Mouse (Mus musculus): ENCODE measurements around the gene Lrrfip1. TPM values are rescaled to one million over a fixed set of nuclear protein-coding genes. Genes with fewer than 3 reads are reported as not detected.

The Lrrfip1 gene
- total RNA-seq, 2 experiments from 2014 or later: 71.4 to 75.1 TPM

DNA sequence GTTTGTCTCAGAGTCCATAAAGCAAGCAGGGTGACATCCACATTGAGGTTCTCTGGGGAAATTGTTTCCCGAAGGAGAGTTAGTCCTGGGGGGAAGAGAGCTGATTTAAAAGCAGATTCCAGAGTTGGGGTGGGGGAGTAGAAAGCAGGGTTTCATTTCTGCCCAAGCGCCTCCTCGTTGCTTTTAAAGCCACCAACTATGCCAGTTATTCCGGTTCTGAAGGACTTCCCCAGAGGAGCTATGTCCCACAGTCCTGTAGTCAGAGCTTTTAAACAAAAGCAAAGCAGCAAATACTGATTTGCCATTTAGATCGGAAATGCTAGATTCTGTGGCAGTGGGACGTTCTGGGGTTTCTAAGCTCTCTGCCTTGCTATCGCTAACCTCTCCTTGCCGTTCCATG is 79.4 kb downstream of the Lrrfip1 start:
- no peak overlapping the region for H3K27ac ChIP-seq
- TF ChIP-seq CTCF (IDR thresholded peaks at IDR 0.05): no peak
- intact Hi-C loops (cut with DNase I): no loop called here
- H3K4me3 ChIP-seq: no peak overlapping the region
- DNase-seq (ENCODE audit: extremely low spot score in 1 of 2, low spot score in 2 of 2): no peak

DNA sequence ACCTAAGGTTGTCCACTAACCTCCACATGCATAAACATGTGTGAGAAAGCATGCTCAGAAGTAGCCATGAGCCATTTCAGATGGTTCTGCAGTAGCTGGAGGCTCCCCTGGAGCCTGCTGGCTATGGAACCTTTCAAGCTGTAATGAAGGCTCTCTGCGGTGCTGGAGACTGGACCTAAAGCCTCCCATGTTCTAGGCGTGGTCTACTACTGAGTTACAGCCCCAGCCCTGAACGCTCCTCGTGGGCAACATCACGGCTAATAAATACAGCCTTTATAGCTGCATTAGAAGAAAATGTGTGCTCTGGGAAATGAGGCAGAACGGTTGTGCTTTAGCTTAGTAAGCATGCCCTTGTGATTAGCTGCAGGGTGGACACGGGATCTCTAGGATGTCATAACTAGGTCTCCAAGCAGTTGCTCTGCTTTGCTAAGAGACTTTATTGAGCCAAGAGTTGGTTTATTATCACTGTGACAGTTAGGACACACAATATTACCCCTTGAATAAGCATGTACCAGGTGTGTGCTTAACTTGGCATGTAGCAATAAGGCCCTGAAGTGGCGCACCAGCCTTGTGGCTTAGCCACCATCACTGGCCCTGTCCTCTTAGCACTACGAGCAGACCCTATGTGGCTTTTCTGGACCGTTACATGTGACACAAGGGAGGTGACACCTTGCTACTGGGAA is 81.3 kb downstream of the Lrrfip1 start:
- H3K27ac ChIP-seq: no peak overlapping the region
- intact Hi-C loops (cut with DNase I): no loop called here
- no peak for TF ChIP-seq CTCF (IDR thresholded peaks at IDR 0.05)
- no peak overlapping the region for H3K4me3 ChIP-seq
- DNase-seq (ENCODE audit: extremely low spot score in 1 of 2, low spot score in 2 of 2): no peak

- intact Hi-C loops (cut with DNase I): no loop called here
- Histone ChIP-seq H3K4me3 (no peak overlapping the region), H3K27ac (no peak overlapping the region)
- no peak for DNase-seq (ENCODE audit: extremely low spot score in 1 of 2, low spot score in 2 of 2)
- no peak; the same call in none of the 2 replicates for TF ChIP-seq CTCF (IDR thresholded peaks at IDR 0.05)
These were observed 81.8 kb downstream of the Lrrfip1 start for GRCm38 (mm10) chr1:91080423-91080749.

GRCm38 (mm10) chr1:91084374-91084773 is 85.8 kb downstream of the Lrrfip1 start:
- no peak for DNase-seq (ENCODE audit: extremely low spot score in 1 of 2, low spot score in 2 of 2)
- no peak overlapping the region for H3K27ac ChIP-seq
- no peak for TF ChIP-seq CTCF (IDR thresholded peaks at IDR 0.05)
- intact Hi-C loops (cut with DNase I): no loop called here
- H3K4me3 ChIP-seq: no peak overlapping the region

GRCm38 (mm10) chr1:91085009-91085408 is 86.5 kb downstream of the Lrrfip1 start:
- Histone ChIP-seq H3K27ac (no peak overlapping the region), H3K4me3 (no peak overlapping the region)
- no peak for TF ChIP-seq CTCF (IDR thresholded peaks at IDR 0.05)
- intact Hi-C loops (cut with DNase I): no loop called here
- DNase-seq (ENCODE audit: extremely low spot score in 1 of 2, low spot score in 2 of 2): no peak

DNA sequence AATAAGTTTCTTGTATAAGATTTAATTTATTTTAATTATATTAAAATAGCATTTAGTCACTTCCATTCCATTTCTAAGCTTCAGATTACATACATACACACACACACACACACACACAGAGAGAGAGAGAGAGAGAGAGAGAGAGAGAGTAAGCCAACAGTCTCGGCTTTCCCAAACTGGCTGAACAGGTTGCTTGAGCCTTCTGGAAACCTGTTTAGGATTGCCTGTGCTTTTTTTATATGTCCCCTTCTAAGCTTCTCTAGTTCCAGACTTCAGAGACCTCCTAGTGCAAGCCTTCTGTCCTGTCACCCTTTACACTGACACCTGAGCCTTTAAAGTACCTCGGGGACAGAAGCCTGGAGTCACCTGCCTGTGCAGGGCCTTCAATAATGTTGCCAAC is 87.1 kb downstream of the Lrrfip1 start:
- DNase-seq (ENCODE audit: extremely low spot score in 1 of 2, low spot score in 2 of 2): no peak
- TF ChIP-seq CTCF (IDR thresholded peaks at IDR 0.05): no peak
- peak overlapping the region; percentile 67 for H3K27ac ChIP-seq
- intact Hi-C loops (cut with DNase I): loop anchor here (2.0 kb wide), 1 partner anchor 111 kb away; no protein-coding TSS in a partner anchor
- no peak overlapping the region for H3K4me3 ChIP-seq

GRCm38 (mm10) chr1:91086325-91086724 is 87.8 kb downstream of the Lrrfip1 start:
- DNase-seq (ENCODE audit: extremely low spot score in 1 of 2, low spot score in 2 of 2): peak in 1 of 2 experiments; percentile 32
- peak overlapping the region; percentile 67; the same call in 1 of the 2 replicates for H3K27ac ChIP-seq
- no peak for TF ChIP-seq CTCF (IDR thresholded peaks at IDR 0.05)
- no peak overlapping the region for H3K4me3 ChIP-seq
- intact Hi-C loops (cut with DNase I): loop anchor here (2.0 kb wide), 1 partner anchor 112 kb away; no protein-coding TSS in a partner anchor

GRCm38 (mm10) chr1:91086748-91087147 is 88.2 kb downstream of the Lrrfip1 start:
- Histone ChIP-seq H3K4me3 (no peak overlapping the region), H3K27ac (peak overlapping the region; percentile 37; the same call in 1 of the 2 replicates)
- no peak for DNase-seq (ENCODE audit: extremely low spot score in 1 of 2, low spot score in 2 of 2)
- TF ChIP-seq CTCF (IDR thresholded peaks at IDR 0.05): no peak
- intact Hi-C loops (cut with DNase I): loop anchor here (2.0 kb wide), 1 partner anchor 112 kb away; no protein-coding TSS in a partner anchor

- TF ChIP-seq CTCF (IDR thresholded peaks at IDR 0.05): no peak
- peak overlapping the region; percentile 59; the same call in 1 of the 2 replicates for H3K27ac ChIP-seq
- intact Hi-C loops (cut with DNase I): no loop called here
- no peak overlapping the region for H3K4me3 ChIP-seq
- DNase-seq (ENCODE audit: extremely low spot score in 1 of 2, low spot score in 2 of 2): no peak
These were observed 89.5 kb downstream of the Lrrfip1 start for GRCm38 (mm10) chr1:91088027-91088426.

DNA sequence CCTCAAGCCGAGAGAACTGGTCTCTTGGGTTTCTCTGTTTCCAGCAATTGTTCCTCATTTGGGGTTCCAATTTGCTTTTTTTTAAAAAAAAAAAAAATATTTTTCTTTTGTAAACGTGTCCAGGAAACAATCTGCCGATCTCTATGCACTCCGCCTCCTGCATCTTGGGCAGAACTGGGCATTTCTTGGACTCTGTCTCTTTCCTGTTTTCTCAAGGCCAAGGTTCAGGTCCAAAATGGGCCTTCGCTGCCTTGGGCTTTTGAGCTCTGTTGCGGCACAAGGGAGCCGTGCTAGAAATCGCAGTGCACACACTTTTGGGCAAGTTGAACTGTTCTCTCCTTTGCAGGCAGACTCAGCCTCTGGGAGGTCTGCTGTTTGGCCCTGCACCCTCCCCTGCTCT is 90.4 kb downstream of the Lrrfip1 start:
- no peak for DNase-seq (ENCODE audit: extremely low spot score in 1 of 2, low spot score in 2 of 2)
- TF ChIP-seq CTCF (IDR thresholded peaks at IDR 0.05): no peak
- intact Hi-C loops (cut with DNase I): no loop called here

DNA sequence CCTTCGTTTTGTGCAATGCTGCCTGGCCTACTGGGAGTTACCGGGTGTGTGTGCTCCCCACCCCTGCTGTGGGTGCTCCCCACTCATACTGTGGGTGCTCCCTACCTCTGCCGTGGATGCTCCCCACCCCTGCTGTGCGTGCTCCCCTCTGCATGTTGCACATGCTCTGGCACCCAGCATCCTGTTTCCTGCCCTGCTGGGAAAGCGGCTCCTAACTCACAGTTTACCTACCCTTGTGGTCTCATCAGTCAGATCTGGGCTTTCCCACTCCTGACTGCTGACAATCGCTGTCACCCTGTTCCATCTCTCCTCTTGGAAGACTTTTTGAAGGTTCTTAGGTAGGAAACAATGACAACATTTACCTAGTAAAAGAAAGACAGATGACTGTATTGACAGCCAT is 91.9 kb downstream of the Lrrfip1 start:
- no peak overlapping the region for H3K27ac ChIP-seq
- no peak for TF ChIP-seq CTCF (IDR thresholded peaks at IDR 0.05)
- intact Hi-C loops (cut with DNase I): no loop called here
- no peak for DNase-seq (ENCODE audit: extremely low spot score in 1 of 2, low spot score in 2 of 2)
- no peak overlapping the region for H3K4me3 ChIP-seq

More for the DNA sequence above, 90.4 kb downstream of the Lrrfip1 start:
- H3K4me3 ChIP-seq: no peak overlapping the region
- H3K27ac ChIP-seq: peak overlapping the region; percentile 59; the same call in 1 of the 2 replicates

DNA sequence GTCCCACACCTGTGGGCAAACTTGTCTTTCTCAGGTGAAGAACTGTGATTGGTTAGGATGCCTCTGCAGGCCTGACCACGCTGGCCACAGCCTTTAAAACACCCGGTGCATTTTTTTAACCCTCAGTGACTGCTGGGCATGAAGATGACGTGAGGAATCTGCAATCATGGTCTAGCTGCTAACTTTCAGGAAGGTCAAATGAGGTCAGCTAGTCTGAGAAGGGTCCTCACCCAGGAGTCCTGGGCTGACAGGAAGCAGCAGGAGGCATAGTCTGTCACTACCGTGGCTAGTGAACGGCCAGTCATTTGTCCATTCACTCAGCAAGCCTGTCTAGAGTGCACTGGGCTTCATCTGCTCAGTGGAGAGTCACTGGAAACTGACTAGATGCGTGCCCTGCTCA is 93.9 kb downstream of the Lrrfip1 start:
- Histone ChIP-seq H3K27ac (no peak overlapping the region), H3K4me3 (no peak overlapping the region)
- intact Hi-C loops (cut with DNase I): no loop called here
- no peak for TF ChIP-seq CTCF (IDR thresholded peaks at IDR 0.05)
- DNase-seq (ENCODE audit: extremely low spot score in 1 of 2, low spot score in 2 of 2): no peak

DNA sequence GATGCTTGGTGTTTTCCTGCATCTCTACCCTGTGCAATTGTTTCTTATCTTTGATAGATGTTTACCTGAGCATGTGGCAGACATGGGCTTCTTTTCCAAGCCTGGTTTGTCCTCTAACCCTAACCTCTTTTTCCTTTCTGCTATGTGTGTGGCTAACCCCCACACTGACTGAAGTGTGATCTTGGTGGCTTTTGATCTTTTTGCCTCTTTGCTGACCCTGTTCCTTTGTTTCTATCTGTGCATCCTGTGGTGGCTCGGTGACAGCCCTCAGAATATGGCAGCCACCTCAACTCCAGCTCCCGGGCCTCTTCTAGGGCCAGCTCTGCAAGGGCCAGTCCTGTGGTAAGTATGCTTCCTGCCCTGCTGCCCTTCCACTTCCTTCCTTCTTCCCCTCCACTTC is 94.8 kb downstream of the Lrrfip1 start:
- no peak overlapping the region for H3K27ac ChIP-seq
- DNase-seq (ENCODE audit: extremely low spot score in 1 of 2, low spot score in 2 of 2): no peak
- H3K4me3 ChIP-seq: no peak overlapping the region
- TF ChIP-seq CTCF (IDR thresholded peaks at IDR 0.05): no peak
- intact Hi-C loops (cut with DNase I): no loop called here
